Mouse (Mus musculus) G1E (cell line): ENCODE results near the gene Gemin6.

ENCODE experiments used
- CTCF ChIP-seq: IDR thresholded peaks from 2 replicates; pipeline ENCODE4 v1.5.1; 2012; ENCODE audit warnings: low read depth, low read length, inconsistent platforms, mixed read lengths
- POLR2AphosphoS5 ChIP-seq: IDR thresholded peaks from 2 replicates; pipeline ENCODE4 v1.6.1; 2012; ENCODE audit warnings: low read depth, low read length, inconsistent platforms; ENCODE audit not compliant: insufficient replicate concordance

GRCm38 (mm10) chr17:80268151-80268550 lies 43.9 kb downstream of the Gemin6 start:
- TF ChIP-seq CTCF (no peak), POLR2AphosphoS5 (no peak)
